Mouse (Mus musculus): ENCODE results near the gene Ror1.

DNA sequence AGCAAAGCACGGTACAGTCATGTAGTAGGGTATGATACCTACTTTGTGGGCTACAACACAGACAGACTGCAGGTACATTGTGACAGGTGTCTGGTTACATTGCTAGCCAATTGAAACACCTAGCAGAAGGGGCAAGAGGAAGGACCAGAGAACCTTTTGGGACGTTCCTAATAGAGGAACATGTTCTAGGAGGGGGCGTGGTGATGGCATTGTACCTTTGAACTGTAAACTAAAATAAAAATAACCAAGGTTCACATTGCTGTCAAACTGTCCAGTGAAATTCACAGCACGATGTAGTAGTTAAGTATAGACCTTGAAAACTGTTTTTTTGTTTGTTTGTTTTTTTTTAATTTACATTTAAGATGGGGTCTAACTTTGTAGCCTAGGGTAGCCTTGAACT is 40.5 kb downstream of the Ror1 start:
- TF ChIP-seq POLR2A (IDR thresholded peaks at IDR 0.05; ENCODE audit: borderline replicate concordance, extremely low read depth, low read depth, low read length) (no peak), CTCF (IDR thresholded peaks at IDR 0.05; ENCODE audit: insufficient read depth, low read length) (no peak)

Data from lung, adult 2 months (tissue).